Mouse (Mus musculus): ENCODE measurements around the gene Exoc2. TPM values are rescaled to one million over a fixed set of nuclear protein-coding genes. Genes with fewer than 3 reads are reported as not detected.

Exoc2 gene
- polyA plus RNA-seq, 1 experiment from 2014 or later, result 54.6 TPM

GRCm38 (mm10) chr13:30817436-30817835, 156.5 kb downstream of the Exoc2 start:
- H3K4me2 ChIP-seq (ENCODE audit: low read length), result no peak overlapping the region
- H3K4me1 ChIP-seq (ENCODE audit: control insufficient read depth, insufficient read depth, low read length), result no peaks in the 10 kb centered on the region
- H3K27me3 ChIP-seq (replicated peaks; ENCODE audit: control insufficient read depth, insufficient read depth, low read length), result no peaks in the 10 kb centered on the region
- no peak for DNase-seq (ENCODE audit: low spot score)
- H3K27ac ChIP-seq (ENCODE audit: low read depth, low read length), result no peak overlapping the region
- peaks cover 55% of the 10 kb centered on the region for H3K36me3 ChIP-seq (ENCODE audit: control insufficient read depth, insufficient read depth, low read length)
- no peaks in the 10 kb centered on the region for H3K9me3 ChIP-seq (replicated peaks; ENCODE audit: control insufficient read depth, low read length)
- H3K4me3 ChIP-seq (ENCODE audit: low read depth, low read length), result no peak overlapping the region
- WGBS, result 94% methylated on average over 5 of the region's 5 CpGs
- ATAC-seq, result no peak
- H3K9ac ChIP-seq (ENCODE audit: low read length), result no peak overlapping the region

- Histone ChIP-seq H3K4me3 (ENCODE audit: low read depth, low read length) (no peak overlapping the region), H3K4me1 (ENCODE audit: control insufficient read depth, insufficient read depth, low read length) (no peaks in the 10 kb centered on the region), H3K9ac (ENCODE audit: low read length) (no peak overlapping the region), H3K4me2 (ENCODE audit: low read length) (no peak overlapping the region), H3K27me3 (replicated peaks; ENCODE audit: control insufficient read depth, insufficient read depth, low read length) (no peaks in the 10 kb centered on the region), H3K27ac (ENCODE audit: low read depth, low read length) (no peak overlapping the region), H3K9me3 (replicated peaks; ENCODE audit: control insufficient read depth, low read length) (no peaks in the 10 kb centered on the region), H3K36me3 (ENCODE audit: control insufficient read depth, insufficient read depth, low read length) (peaks cover 37% of the 10 kb centered on the region)
- DNase-seq (ENCODE audit: low spot score) (no peak), ATAC-seq (no peak)
- WGBS, result 93% methylated on average over 5 of the region's 5 CpGs
Measured at GRCm38 (mm10) chr13:30814256-30814655, 159.6 kb downstream of the Exoc2 start.

- H3K9me3 ChIP-seq (replicated peaks; ENCODE audit: control insufficient read depth, low read length), result no peaks in the 10 kb centered on the region
- H3K36me3 ChIP-seq (ENCODE audit: control insufficient read depth, insufficient read depth, low read length), result peaks cover 33% of the 10 kb centered on the region
- ATAC-seq (no peak), DNase-seq (ENCODE audit: low spot score) (no peak)
- no peaks in the 10 kb centered on the region for H3K27me3 ChIP-seq (replicated peaks; ENCODE audit: control insufficient read depth, insufficient read depth, low read length)
- H3K4me2 ChIP-seq (ENCODE audit: low read length), result no peak overlapping the region
- no peak overlapping the region for H3K4me3 ChIP-seq (ENCODE audit: low read depth, low read length)
- no peak overlapping the region for H3K27ac ChIP-seq (ENCODE audit: low read depth, low read length)
- H3K4me1 ChIP-seq (ENCODE audit: control insufficient read depth, insufficient read depth, low read length), result no peaks in the 10 kb centered on the region
- no peak overlapping the region for H3K9ac ChIP-seq (ENCODE audit: low read length)
- 92% methylated on average over 5 of the region's 5 CpGs for whole genome bisulfite sequencing
Measured at GRCm38 (mm10) chr13:30813464-30813863, 160.4 kb downstream of the Exoc2 start.

GRCm38 (mm10) chr13:30809240-30809639, 164.7 kb downstream of the Exoc2 start:
- Histone ChIP-seq H3K4me2 (ENCODE audit: low read length) (no peak overlapping the region), H3K4me3 (ENCODE audit: low read depth, low read length) (no peak overlapping the region), H3K27me3 (replicated peaks; ENCODE audit: control insufficient read depth, insufficient read depth, low read length) (no peaks in the 10 kb centered on the region), H3K36me3 (ENCODE audit: control insufficient read depth, insufficient read depth, low read length) (0 out of 2 replicates have a peak, but pooled peaks cover 2% of the 10 kb centered on the region), H3K9me3 (replicated peaks; ENCODE audit: control insufficient read depth, low read length) (no peaks in the 10 kb centered on the region), H3K27ac (ENCODE audit: low read depth, low read length) (no peak overlapping the region), H3K4me1 (ENCODE audit: control insufficient read depth, insufficient read depth, low read length) (no peaks in the 10 kb centered on the region), H3K9ac (ENCODE audit: low read length) (no peak overlapping the region)
- DNase-seq (ENCODE audit: low spot score) (no peak), ATAC-seq (no peak)
- WGBS, result 88% methylated on average over 7 of the region's 7 CpGs

DNA sequence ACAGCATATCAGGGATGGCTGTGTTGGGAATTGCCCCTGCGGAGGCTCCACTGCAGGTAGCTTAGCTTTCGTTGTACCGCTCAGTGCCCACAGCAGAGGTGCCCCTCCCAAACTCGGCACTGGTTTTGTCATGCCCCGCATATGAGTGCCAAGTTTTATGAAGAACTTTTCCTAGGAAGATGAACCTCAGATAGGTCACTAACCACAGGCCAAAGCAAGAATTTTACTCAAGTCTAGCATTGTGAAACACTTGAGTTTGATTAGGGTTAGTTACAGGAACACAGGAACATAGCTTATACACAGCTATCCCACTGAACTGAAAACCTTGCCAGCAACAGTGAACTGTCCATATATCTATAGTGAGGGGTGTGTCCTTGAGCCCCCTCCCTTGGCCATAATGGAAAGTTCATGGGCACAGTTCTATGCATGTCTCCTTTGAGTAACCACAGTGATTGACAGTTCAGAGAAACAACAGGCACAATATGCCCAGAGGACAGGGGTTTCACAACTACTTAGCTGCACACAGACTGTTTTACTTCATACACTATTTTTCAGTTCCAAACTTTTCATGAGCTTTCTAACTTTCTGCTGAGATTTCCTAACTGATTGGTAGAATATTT, 171.4 kb downstream of the Exoc2 start:
- Histone ChIP-seq H3K4me2 (ENCODE audit: low read length) (no peak overlapping the region), H3K9me3 (replicated peaks; ENCODE audit: control insufficient read depth, low read length) (no peaks in the 10 kb centered on the region), H3K4me3 (ENCODE audit: low read depth, low read length) (no peak overlapping the region), H3K4me1 (ENCODE audit: control insufficient read depth, insufficient read depth, low read length) (no peaks in the 10 kb centered on the region), H3K9ac (ENCODE audit: low read length) (no peak overlapping the region), H3K27me3 (replicated peaks; ENCODE audit: control insufficient read depth, insufficient read depth, low read length) (no peaks in the 10 kb centered on the region), H3K27ac (ENCODE audit: low read depth, low read length) (no peak overlapping the region), H3K36me3 (ENCODE audit: control insufficient read depth, insufficient read depth, low read length) (no peaks in the 10 kb centered on the region)
- whole genome bisulfite sequencing, result 89% methylated on average over 5 of the region's 5 CpGs
- ATAC-seq (no peak), DNase-seq (ENCODE audit: low spot score) (no peak)

DNA sequence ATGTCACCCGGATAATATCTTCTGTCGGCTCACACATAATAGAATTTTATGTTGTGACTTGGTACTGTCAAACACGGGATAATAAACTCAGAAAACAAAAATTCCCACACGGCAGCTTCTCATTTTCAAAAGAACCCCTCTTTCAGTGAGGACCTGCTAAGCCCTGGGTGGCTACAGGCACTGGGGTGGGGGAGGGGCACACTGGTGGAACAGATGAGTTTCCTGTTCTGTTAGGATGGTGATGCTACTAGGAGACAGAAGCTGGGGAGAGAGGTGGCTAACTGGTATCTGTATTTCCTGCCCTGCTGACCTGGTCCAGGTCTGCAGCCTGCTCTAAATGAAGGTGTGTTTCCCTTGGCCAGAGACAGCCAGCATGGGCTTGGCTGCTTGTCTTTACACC, 172.0 kb downstream of the Exoc2 start:
- no peak overlapping the region for H3K9ac ChIP-seq (ENCODE audit: low read length)
- no peaks in the 10 kb centered on the region for H3K27me3 ChIP-seq (replicated peaks; ENCODE audit: control insufficient read depth, insufficient read depth, low read length)
- no peak overlapping the region for H3K4me3 ChIP-seq (ENCODE audit: low read depth, low read length)
- DNase-seq (ENCODE audit: low spot score), result no peak
- no peak for ATAC-seq
- 79% methylated on average over 4 of the region's 4 CpGs for WGBS
- no peak overlapping the region for H3K27ac ChIP-seq (ENCODE audit: low read depth, low read length)
- no peaks in the 10 kb centered on the region for H3K4me1 ChIP-seq (ENCODE audit: control insufficient read depth, insufficient read depth, low read length)
- H3K4me2 ChIP-seq (ENCODE audit: low read length), result no peak overlapping the region
- H3K9me3 ChIP-seq (replicated peaks; ENCODE audit: control insufficient read depth, low read length), result no peaks in the 10 kb centered on the region
- no peaks in the 10 kb centered on the region for H3K36me3 ChIP-seq (ENCODE audit: control insufficient read depth, insufficient read depth, low read length)

DNA sequence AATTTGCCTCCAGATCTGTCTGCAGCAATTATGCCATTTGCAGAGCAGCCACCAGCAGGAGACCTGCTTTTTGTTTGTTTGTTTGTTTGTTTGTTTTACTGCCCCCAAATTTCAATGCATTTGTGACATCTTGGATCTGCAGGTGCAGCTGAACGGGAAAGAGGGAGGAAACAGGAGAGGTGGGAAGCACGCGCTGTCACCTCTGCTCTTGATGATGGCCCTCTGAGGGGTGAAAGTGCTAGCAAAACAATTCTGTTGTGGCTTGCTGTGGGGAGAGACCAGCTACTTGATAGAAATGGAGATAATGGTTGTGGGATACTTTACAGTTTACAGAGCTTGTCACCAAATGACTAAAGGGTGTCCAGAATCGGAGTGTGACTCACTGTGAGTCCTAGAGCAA, 177.9 kb downstream of the Exoc2 start:
- 89% methylated on average over 4 of the region's 4 CpGs for WGBS
- no peak for ATAC-seq
- Histone ChIP-seq H3K4me2 (ENCODE audit: low read length) (no peak overlapping the region), H3K36me3 (ENCODE audit: control insufficient read depth, insufficient read depth, low read length) (no peaks in the 10 kb centered on the region), H3K9ac (ENCODE audit: low read length) (no peak overlapping the region), H3K4me3 (ENCODE audit: low read depth, low read length) (no peak overlapping the region), H3K27me3 (replicated peaks; ENCODE audit: control insufficient read depth, insufficient read depth, low read length) (no peaks in the 10 kb centered on the region), H3K9me3 (replicated peaks; ENCODE audit: control insufficient read depth, low read length) (no peaks in the 10 kb centered on the region), H3K27ac (ENCODE audit: low read depth, low read length) (no peak overlapping the region), H3K4me1 (ENCODE audit: control insufficient read depth, insufficient read depth, low read length) (no peaks in the 10 kb centered on the region)
- no peak for DNase-seq (ENCODE audit: low spot score)

DNA sequence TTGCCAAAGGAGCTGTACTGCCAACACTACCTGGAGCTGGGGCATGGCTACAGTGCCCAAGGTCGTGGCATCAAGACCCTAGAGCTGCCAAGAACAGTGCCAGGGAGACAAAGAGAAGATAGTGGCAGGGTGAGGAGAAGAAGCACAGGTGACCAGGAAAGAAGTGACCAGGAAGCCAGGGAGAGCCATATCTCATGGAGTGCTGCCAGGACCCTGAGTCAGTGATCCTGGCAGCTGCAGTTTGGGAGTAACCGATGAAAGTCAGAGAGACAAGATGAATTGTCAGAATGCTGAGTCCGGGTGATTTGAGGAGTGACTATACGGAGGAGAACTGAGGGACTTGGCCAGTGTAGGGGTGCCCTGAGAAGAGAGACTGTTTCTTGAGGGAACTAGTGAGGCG, 180.3 kb downstream of the Exoc2 start:
- H3K4me3 ChIP-seq (ENCODE audit: low read depth, low read length), result no peak overlapping the region
- H3K9ac ChIP-seq (ENCODE audit: low read length), result no peak overlapping the region
- no peaks in the 10 kb centered on the region for H3K9me3 ChIP-seq (replicated peaks; ENCODE audit: control insufficient read depth, low read length)
- WGBS, result 91% methylated on average over 5 of the region's 5 CpGs
- no peaks in the 10 kb centered on the region for H3K27me3 ChIP-seq (replicated peaks; ENCODE audit: control insufficient read depth, insufficient read depth, low read length)
- no peak for ATAC-seq
- H3K36me3 ChIP-seq (ENCODE audit: control insufficient read depth, insufficient read depth, low read length), result no peaks in the 10 kb centered on the region
- H3K4me1 ChIP-seq (ENCODE audit: control insufficient read depth, insufficient read depth, low read length), result no peaks in the 10 kb centered on the region
- H3K4me2 ChIP-seq (ENCODE audit: low read length), result no peak overlapping the region
- no peak overlapping the region for H3K27ac ChIP-seq (ENCODE audit: low read depth, low read length)
- DNase-seq (ENCODE audit: low spot score), result no peak

GRCm38 (mm10) chr13:30793196-30793595, 180.7 kb downstream of the Exoc2 start:
- H3K27ac ChIP-seq (ENCODE audit: low read depth, low read length), result no peak overlapping the region
- no peak overlapping the region for H3K9ac ChIP-seq (ENCODE audit: low read length)
- 89% methylated on average over 4 of the region's 4 CpGs for WGBS
- H3K4me3 ChIP-seq (ENCODE audit: low read depth, low read length), result no peak overlapping the region
- H3K4me1 ChIP-seq (ENCODE audit: control insufficient read depth, insufficient read depth, low read length), result no peaks in the 10 kb centered on the region
- DNase-seq (ENCODE audit: low spot score), result no peak
- no peaks in the 10 kb centered on the region for H3K9me3 ChIP-seq (replicated peaks; ENCODE audit: control insufficient read depth, low read length)
- no peak overlapping the region for H3K4me2 ChIP-seq (ENCODE audit: low read length)
- no peak for ATAC-seq
- no peaks in the 10 kb centered on the region for H3K27me3 ChIP-seq (replicated peaks; ENCODE audit: control insufficient read depth, insufficient read depth, low read length)
- no peaks in the 10 kb centered on the region for H3K36me3 ChIP-seq (ENCODE audit: control insufficient read depth, insufficient read depth, low read length)

Data from forebrain, embryonic 14.5 days (tissue).